Mouse (Mus musculus): ENCODE data around the gene Krtap19-1. TPM values are rescaled to one million over a fixed set of nuclear protein-coding genes. Genes with fewer than 3 reads are reported as not detected.

Gene Krtap19-1
- polyA plus RNA-seq, 1 experiment from 2014 or later, result not detected

Other genes with a start within 250 kb of the Krtap19-1 start
- not detected in 3 replicates for gene 2310079G19Rik, start 241.7 kb downstream of the Krtap19-1 start, polyA plus RNA-seq (2018)
- gene Krtap26-1, start 221.6 kb downstream of the Krtap19-1 start, polyA plus RNA-seq (2018), result not detected in 3 replicates
- not detected in 3 replicates for gene Krtap27-1, start 197.7 kb downstream of the Krtap19-1 start, polyA plus RNA-seq (2018)
- gene 2310061N02Rik, start 161.4 kb downstream of the Krtap19-1 start, polyA plus RNA-seq (2018), result not detected in 3 replicates
- gene Krtap13-1, start 140.5 kb downstream of the Krtap19-1 start, polyA plus RNA-seq (2018), result not detected in 3 replicates
- gene Krtap13, start 117.8 kb downstream of the Krtap19-1 start, polyA plus RNA-seq (2018), result not detected in 3 replicates
- not detected in 3 replicates for gene 2310034C09Rik, start 110.6 kb downstream of the Krtap19-1 start, polyA plus RNA-seq (2018)
- gene 2310057N15Rik, start 95.2 kb downstream of the Krtap19-1 start, polyA plus RNA-seq (2018), result not detected in 3 replicates
- gene Gm5965, start 91.5 kb downstream of the Krtap19-1 start, polyA plus RNA-seq (2018), result not detected in 3 replicates
- not detected in 3 replicates for gene Gm20741, start 57.2 kb downstream of the Krtap19-1 start, polyA plus RNA-seq (2018)
- gene Krtap15, start 49.2 kb downstream of the Krtap19-1 start, polyA plus RNA-seq (2018), result not detected in 3 replicates
- not detected in 3 replicates for gene Krtap14, start 43.3 kb downstream of the Krtap19-1 start, polyA plus RNA-seq (2018)
- not detected in 3 replicates for gene Krtap19-2, start 4.9 kb upstream of the Krtap19-1 start, polyA plus RNA-seq (2018)
- not detected in 3 replicates for gene Krtap19-3, start 8.6 kb upstream of the Krtap19-1 start, polyA plus RNA-seq (2018)
- not detected in 3 replicates for gene Krtap19-4, start 15.7 kb upstream of the Krtap19-1 start, polyA plus RNA-seq (2018)
- gene Krtap19-5, start 27.0 kb upstream of the Krtap19-1 start, polyA plus RNA-seq (2018), result not detected in 3 replicates
- not detected in 3 replicates for gene Krtap19-9b, start 62.9 kb upstream of the Krtap19-1 start, polyA plus RNA-seq (2018)
- not detected in 3 replicates for gene Krtap16-3, start 93.5 kb upstream of the Krtap19-1 start, polyA plus RNA-seq (2018)
- not detected in 3 replicates for gene Krtap22-2, start 141.3 kb upstream of the Krtap19-1 start, polyA plus RNA-seq (2018)
- gene Gm10229, start 145.9 kb upstream of the Krtap19-1 start, polyA plus RNA-seq (2018), result not detected in 3 replicates
- not detected in 3 replicates for gene Krtap6-1, start 162.3 kb upstream of the Krtap19-1 start, polyA plus RNA-seq (2018)
- gene Gm10228, start 172.1 kb upstream of the Krtap19-1 start, polyA plus RNA-seq (2018), result not detected in 3 replicates
- not detected in 3 replicates for gene Krtap6-5, start 178.5 kb upstream of the Krtap19-1 start, polyA plus RNA-seq (2018)
- not detected in 3 replicates for gene 1110025L11Rik, start 194.6 kb upstream of the Krtap19-1 start, polyA plus RNA-seq (2018)
- gene Krtap6-3, start 214.6 kb upstream of the Krtap19-1 start, polyA plus RNA-seq (2018), result not detected in 3 replicates

Data from macrophage (primary cell).